Mouse (Mus musculus) spleen, postnatal 36 days (tissue): ENCODE measurements around the gene Trmo.

Experiments used
- DNase-seq, 2 experiments: peaks; one replicate each; pipeline ENCODE4 v3.0.0; 2022; ENCODE audit warnings: low spot score in 2 of 2, mixed read lengths in 1 of 2

The Trmo gene

DNA sequence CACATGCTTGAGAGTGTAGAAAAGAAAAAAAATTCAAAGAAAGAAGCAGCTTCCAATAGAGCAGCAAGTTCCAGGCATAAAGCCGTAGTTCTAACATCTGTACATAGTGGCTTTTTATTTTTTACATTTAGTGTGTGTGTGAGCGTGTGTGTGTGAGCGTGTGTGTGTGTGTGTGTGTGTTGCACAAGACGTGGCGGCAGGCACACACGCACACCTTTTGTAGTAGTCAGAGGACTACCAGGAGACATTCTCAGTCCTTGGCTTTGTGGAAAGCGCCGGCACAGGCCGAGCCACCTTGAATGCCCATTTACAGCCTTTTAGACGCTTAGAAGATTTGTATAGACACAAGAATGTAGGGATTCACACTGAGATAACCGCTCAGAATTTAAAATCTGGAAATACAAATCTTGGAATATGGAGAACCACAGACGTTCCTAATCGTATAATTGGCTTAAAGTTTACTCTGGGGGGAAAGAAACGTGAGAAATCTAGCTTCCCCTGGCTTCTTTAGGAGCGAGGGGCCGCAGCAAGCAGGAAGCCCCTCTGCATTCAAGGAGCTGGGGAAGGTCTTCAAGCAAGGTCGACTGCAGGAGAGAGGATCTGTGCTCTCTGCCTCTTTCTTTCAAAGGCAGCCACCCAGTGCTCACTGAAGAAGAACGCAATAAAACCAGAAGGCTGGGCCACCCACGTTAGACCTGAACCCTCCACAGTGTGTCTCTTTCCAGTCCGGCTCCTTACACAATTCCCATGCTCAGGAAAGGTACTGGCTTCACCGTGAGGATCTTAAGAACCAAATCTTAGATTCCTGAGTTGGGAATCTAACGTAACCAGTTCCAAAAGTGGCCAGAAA, 47.2 kb downstream of the Trmo start:
- no peak for DNase-seq

GRCm38 (mm10) chr4:46339584-46339983, 49.7 kb downstream of the Trmo start:
- DNase-seq: no peak

- no peak for DNase-seq
Measured at GRCm38 (mm10) chr4:46339026-46339425, 50.2 kb downstream of the Trmo start.

- no peak for DNase-seq
Measured at GRCm38 (mm10) chr4:46337990-46338389, 51.2 kb downstream of the Trmo start.

GRCm38 (mm10) chr4:46335846-46336245, 53.4 kb downstream of the Trmo start:
- DNase-seq: no peak

GRCm38 (mm10) chr4:46328906-46329305, 60.3 kb downstream of the Trmo start:
- no peak for DNase-seq
